Mouse (Mus musculus) kidney, adult 2 months (tissue): ENCODE results near the gene Katnb1. TPM values are rescaled to one million over a fixed set of nuclear protein-coding genes. Genes with fewer than 3 reads are reported as not detected.

ENCODE experiments used
- DNase-seq: peaks from one replicate; pipeline ENCODE4 v3.0.0; 2021
- H3K27ac ChIP-seq: fragments of 200-500 bp; 2 replicates; pipeline ENCODE4 v1.5.1; 2012; ENCODE audit warnings: low read depth, low read length, control low read depth, inconsistent platforms; ENCODE audit not compliant: insufficient read depth
- H3K27me3 ChIP-seq: fragments of 200-500 bp; replicated peaks from 2 replicates; pipeline ENCODE4 v1.6.1; 2012; ENCODE audit warnings: mild to moderate bottlenecking, moderate library complexity, low read length, inconsistent platforms; ENCODE audit not compliant: control insufficient read depth, insufficient read depth
- H3K36me3 ChIP-seq: fragments of 200-500 bp; 2 replicates; pipeline ENCODE4 v1.6.1; 2012; ENCODE audit warnings: mild to moderate bottlenecking, moderate library complexity, low read length, inconsistent platforms; ENCODE audit not compliant: control insufficient read depth, insufficient read depth
- H3K4me1 ChIP-seq: fragments of 200-500 bp; 2 replicates; pipeline ENCODE4 v1.6.1; 2011; ENCODE audit warnings: low read length; ENCODE audit not compliant: control insufficient read depth, insufficient read depth
- H3K4me3 ChIP-seq: fragments of 200-500 bp; 2 replicates; pipeline ENCODE4 v1.5.1; 2011; ENCODE audit warnings: mild to moderate bottlenecking, low read depth, low read length, control low read depth; ENCODE audit not compliant: insufficient read depth
- CTCF ChIP-seq: fragments of 200-500 bp; conservative IDR thresholded peaks from 2 replicates; pipeline ENCODE4 v1.5.1; 2011; ENCODE audit warnings: low read depth, mild to moderate bottlenecking, control low read depth, low read length, moderate library complexity, mixed read lengths; ENCODE audit not compliant: insufficient read depth, insufficient read length
- POLR2A ChIP-seq: fragments of 200-500 bp; IDR thresholded peaks from one replicate; pipeline ENCODE4 v1.6.1; 2011; ENCODE audit warnings: low read depth, low read length, control low read depth
- WGBS: fragments of 180-500 bp; shearing (Covaris S2); methylation state at CpG from one replicate; pipeline ENCODE4 v1.1.7; 2018; 5-methylcytosine and 5-hydroxymethylcytosine counted together
- polyA plus RNA-seq: library from polyadenylated mRNA; depleted of rRNA; stranded (reverse); fragments of >200 nt; gene quantifications from 2 replicates; pipeline ENCODE4 v1.2.3, GENCODE M21; 2012

The Katnb1 gene
- polyA plus RNA-seq, 1 experiment = 22.2 TPM

DNA sequence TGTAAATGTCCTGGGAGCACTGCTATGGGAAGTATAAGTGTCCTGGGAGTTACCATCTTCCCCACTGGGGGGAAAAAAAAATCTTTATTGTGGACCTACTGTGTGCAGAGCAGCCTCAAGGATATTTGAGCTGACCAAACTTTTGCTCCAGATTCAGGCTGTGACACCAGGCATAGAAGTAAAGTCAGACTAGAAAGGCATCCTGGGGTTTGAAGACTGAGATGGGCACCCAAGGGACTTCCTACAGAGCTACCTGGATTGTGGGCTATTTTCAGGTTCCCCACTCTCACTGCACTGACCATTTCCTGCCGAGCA, 58.0 kb downstream of the Katnb1 start:
- Histone ChIP-seq H3K4me3 (no peak overlapping the region), H3K36me3 (peaks cover 2% of the 10 kb centered on the region; the same call in 1 of the 2 replicates), H3K27ac (peak overlapping the region; percentile 49), H3K4me1 (peaks cover 39% of the 10 kb centered on the region), H3K27me3 (no peaks in the 10 kb centered on the region)
- TF ChIP-seq CTCF (no peak), POLR2A (no peak)
- 8% methylated on average over 1 of the region's 1 CpGs for WGBS
- DNase-seq = no peak

DNA sequence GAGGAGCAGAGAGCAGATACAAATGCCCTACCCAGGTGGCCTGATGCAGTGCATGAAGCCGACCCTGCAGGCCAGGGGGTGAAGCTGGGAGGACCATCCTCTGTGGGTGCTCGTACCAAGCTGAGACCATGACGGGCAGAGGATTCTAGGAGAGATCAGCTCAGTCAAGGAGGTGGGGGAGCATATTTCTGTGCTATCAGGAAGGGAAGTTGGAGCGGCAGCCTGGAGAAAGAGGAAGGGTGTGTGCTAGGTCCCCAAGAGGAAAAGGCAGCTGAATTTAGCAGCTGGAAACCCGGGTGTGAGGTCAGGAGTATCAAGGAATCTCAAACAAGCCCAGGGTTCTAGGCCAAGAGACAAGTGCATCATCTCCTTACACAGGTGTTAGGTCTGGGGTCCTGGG, 59.6 kb downstream of the Katnb1 start:
- TF ChIP-seq CTCF (no peak), POLR2A (no peak)
- peak overlapping the region; percentile 93 for H3K27ac ChIP-seq
- H3K27me3 ChIP-seq = no peaks in the 10 kb centered on the region
- WGBS = 48% methylated on average over 5 of the region's 5 CpGs
- peaks cover 2% of the 10 kb centered on the region; the same call in 1 of the 2 replicates for H3K36me3 ChIP-seq
- H3K4me3 ChIP-seq = peak overlapping the region; percentile 91
- DNase-seq = peak; percentile 68
- H3K4me1 ChIP-seq = peaks cover 53% of the 10 kb centered on the region

DNA sequence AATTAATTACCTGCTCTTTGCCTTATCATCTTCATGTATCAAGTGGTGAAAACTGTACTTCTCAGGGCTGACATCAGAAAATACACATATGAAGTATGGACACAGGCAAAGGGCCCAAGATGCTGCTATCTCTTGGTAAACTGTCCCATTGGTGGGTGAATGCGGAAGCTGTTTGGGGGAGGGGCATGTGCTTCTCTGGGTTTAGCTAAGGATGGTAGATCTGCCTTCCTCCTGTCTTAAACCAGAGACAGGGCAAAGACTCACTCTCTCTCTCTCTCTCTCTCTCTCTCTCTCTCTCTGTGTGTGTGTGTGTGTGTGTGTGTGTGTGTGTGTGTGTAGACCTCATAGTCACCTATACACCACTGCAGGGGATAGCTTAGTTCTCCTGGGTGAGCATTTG, 60.0 kb downstream of the Katnb1 start:
- Histone ChIP-seq H3K4me3 (peak overlapping the region; percentile 91), H3K27ac (peak overlapping the region; percentile 93), H3K4me1 (peaks cover 53% of the 10 kb centered on the region), H3K27me3 (no peaks in the 10 kb centered on the region), H3K36me3 (peaks cover 2% of the 10 kb centered on the region; the same call in 1 of the 2 replicates)
- TF ChIP-seq POLR2A (no peak), CTCF (no peak)
- peak; percentile 40 for DNase-seq
- WGBS = 56% methylated on average over 1 of the region's 1 CpGs

DNA sequence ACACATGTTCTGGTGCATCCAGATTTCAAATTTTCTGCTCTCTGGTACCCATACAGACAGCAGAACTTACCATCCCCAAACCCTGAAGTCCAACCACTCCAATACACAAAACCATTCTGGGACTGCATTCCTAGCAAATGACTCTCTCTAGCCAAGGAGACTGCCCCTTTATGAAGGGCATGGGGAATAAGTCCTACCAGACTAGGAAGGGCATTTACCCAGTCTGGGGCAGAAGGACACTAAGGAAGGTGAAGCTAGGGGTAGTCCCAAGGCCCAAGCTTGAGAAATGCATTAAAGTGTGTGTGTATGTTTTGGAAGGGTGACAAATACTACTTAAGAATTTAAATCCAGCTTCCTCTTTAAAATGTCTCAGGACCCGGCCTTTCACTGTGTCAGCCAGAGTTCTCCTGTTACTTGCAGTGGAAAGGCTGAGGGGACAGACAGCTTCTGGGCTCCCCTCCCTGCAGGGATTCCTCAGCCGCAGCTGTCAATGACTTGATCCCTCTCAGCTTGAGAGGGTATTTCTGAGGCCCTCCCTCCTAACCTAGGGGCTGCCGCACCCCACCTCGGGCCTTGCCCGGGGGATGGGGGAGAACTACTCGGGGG, 60.6 kb downstream of the Katnb1 start:
- peak; percentile 51 for DNase-seq
- peak overlapping the region; percentile 91 for H3K4me3 ChIP-seq
- H3K27ac ChIP-seq = peak overlapping the region; percentile 93
- peaks cover 2% of the 10 kb centered on the region; the same call in 1 of the 2 replicates for H3K36me3 ChIP-seq
- 2% methylated on average over 6 of the region's 6 CpGs for WGBS
- H3K4me1 ChIP-seq = peaks cover 56% of the 10 kb centered on the region
- TF ChIP-seq CTCF (no peak), POLR2A (no peak)
- no peaks in the 10 kb centered on the region for H3K27me3 ChIP-seq

DNA sequence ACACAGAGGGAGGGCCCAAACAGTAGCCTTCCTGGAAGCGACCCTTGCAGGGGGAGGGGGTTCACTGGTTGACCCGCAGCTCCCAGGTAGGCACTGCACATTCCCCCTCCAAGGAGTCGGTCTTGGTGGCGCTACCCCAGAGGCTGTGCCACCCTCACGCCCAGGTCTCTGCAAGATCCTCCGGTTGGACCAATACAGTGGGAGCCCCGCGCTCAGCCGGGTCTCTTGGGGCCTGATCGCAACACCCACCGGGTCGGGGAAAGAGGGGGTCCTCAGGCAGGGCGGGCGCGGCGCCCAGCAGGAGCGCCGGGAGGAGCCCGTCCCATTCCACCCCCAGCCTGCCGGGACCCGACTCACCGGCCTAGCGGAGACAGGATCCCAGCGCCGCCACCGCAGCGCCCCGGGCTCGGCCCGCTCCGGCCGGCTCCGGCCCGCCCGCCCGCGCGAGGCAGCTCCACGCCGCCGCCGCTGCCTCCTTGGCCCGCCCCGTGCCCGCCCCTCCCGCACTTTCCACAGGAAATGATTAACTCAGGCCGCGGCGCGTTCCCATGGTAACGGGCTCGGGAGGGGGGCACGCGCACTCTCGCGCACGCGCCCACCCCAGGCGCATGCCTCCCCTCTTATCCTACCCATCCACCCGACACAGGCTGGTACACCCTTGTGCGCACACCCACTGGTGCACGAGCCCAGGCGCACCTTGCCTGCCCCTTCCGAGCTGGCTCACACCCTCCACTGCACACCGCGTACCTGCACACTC, 61.3 kb downstream of the Katnb1 start:
- TF ChIP-seq POLR2A = peak; percentile 8
- TF ChIP-seq CTCF = no peak
- Histone ChIP-seq H3K27me3 (no peaks in the 10 kb centered on the region), H3K27ac (peak overlapping the region; percentile 93), H3K4me3 (peak overlapping the region; percentile 91), H3K4me1 (peaks cover 51% of the 10 kb centered on the region), H3K36me3 (peaks cover 2% of the 10 kb centered on the region; the same call in 1 of the 2 replicates)
- WGBS = under 1% methylated on average over 60 of the region's 66 CpGs
- peak; percentile 93 for DNase-seq

DNA sequence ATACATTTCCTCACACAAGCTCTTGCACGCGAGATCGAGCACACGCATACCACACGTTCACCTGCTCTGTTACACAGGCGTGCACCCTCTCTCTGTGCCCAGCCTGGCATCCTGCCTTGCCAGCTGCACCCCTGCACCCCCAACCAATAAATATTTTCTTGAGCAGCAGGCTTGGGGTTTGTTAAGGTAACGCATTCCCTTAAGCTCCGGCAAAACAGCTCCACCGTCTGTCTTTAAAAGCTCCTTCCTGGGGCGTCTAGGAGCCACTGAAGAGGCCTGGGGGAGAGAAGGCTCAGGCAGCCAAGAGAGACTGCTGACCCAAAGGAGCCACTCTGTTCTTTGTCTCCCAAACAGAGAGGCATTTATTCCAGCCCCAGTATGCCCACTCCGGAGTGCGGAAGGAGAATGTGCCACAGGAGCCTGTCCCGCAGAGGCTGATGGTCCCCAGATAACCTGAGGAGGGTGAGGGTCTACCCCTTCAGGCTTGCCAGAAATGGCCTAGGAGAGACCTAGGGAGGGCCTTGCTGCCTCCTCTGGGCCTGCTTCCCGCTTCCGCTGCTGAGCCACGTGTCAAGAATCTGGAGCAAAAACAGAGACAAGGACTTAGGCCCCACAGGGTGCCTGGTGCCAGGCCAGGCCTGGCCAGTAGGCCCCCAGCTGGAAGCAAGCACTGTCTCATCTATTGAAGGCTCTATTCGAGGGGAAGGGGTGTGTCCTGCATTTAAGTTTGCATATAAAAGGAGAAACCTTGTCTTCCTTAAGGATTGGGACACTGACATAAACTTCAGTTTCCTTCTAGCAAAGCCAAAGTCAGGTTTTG, 62.2 kb downstream of the Katnb1 start:
- Histone ChIP-seq H3K4me1 (peaks cover 46% of the 10 kb centered on the region), H3K27me3 (no peaks in the 10 kb centered on the region), H3K36me3 (no peaks in the 10 kb centered on the region), H3K4me3 (peak overlapping the region; percentile 91; the same call in 1 of the 2 replicates), H3K27ac (peak overlapping the region; percentile 54)
- 19% methylated on average over 17 of the region's 17 CpGs for WGBS
- no peak for TF ChIP-seq CTCF
- DNase-seq = peak; percentile 79
